Mouse (Mus musculus) MEL (cell line): Measurements from ENCODE around the gene Cep131. TPM values are rescaled to one million over a fixed set of nuclear protein-coding genes. Genes with fewer than 3 reads are reported as not detected.

Source experiments
- DNase-seq: peaks from one replicate; pipeline ENCODE4 v3.0.0; 2011; ENCODE audit warnings: low read depth, low spot score
- H3K27ac ChIP-seq: 2 replicates; pipeline ENCODE4 v1.5.1; 2012; ENCODE audit warnings: low read depth, mild to moderate bottlenecking, control low read depth, low read length, moderate library complexity; ENCODE audit not compliant: control insufficient read depth
- H3K27me3 ChIP-seq, 2 experiments: fragments of 150-350 bp in 1 of 2; sonication (generic) in 1 of 2; 2 replicates each; pipeline ENCODE4 v1.6.1; 2012; ENCODE audit warnings: low read length in 2 of 2, mild to moderate bottlenecking in 2 of 2, improper control_type of control experiment in 1 of 2, moderate library complexity in 1 of 2; ENCODE audit not compliant: insufficient read depth in 2 of 2, control insufficient read depth in 1 of 2
- H3K36me3 ChIP-seq, 2 experiments: 2 replicates each; pipeline ENCODE4 v1.6.1; 2012 to 2014; ENCODE audit warnings: low read length in 2 of 2, improper control_type of control experiment in 1 of 2, inconsistent platforms in 1 of 2, mild to moderate bottlenecking in 1 of 2; ENCODE audit not compliant: insufficient read depth in 2 of 2, control insufficient read depth in 1 of 2
- H3K4me1 ChIP-seq, 2 experiments: fragments of 150-350 bp in 1 of 2; sonication (generic) in 1 of 2; 2 replicates each; pipeline ENCODE4 v1.6.1; 2012; ENCODE audit warnings: low read length in 2 of 2, improper control_type of control experiment in 1 of 2, mild to moderate bottlenecking in 1 of 2; ENCODE audit not compliant: insufficient read depth in 2 of 2, control insufficient read depth in 1 of 2
- H3K4me3 ChIP-seq, 2 experiments: fragments of 150-350 bp in 1 of 2; sonication (generic) in 1 of 2; 2 replicates each; pipeline ENCODE4 v1.5.1; 2012; ENCODE audit warnings: low read depth in 2 of 2, low read length in 2 of 2, mild to moderate bottlenecking in 2 of 2, moderate library complexity in 2 of 2, control low read depth in 1 of 2, improper control_type of control experiment in 1 of 2; ENCODE audit not compliant: control insufficient read depth in 1 of 2, insufficient read depth in 1 of 2
- H3K79me2 ChIP-seq: 2 replicates; pipeline ENCODE4 v1.6.1; 2012; ENCODE audit warnings: mild to moderate bottlenecking, low read length, moderate library complexity; ENCODE audit not compliant: control insufficient read depth, poor library complexity, insufficient read depth
- H3K9ac ChIP-seq: 2 replicates; pipeline ENCODE4 v1.6.1; 2012; ENCODE audit warnings: low read depth, mild to moderate bottlenecking, control low read depth, low read length, moderate library complexity; ENCODE audit not compliant: control insufficient read depth, poor library complexity, severe bottlenecking
- H3K9me3 ChIP-seq: fragments of 150-350 bp; sonication (generic); replicated peaks from 2 replicates; pipeline ENCODE4 v1.6.1; 2012; ENCODE audit warnings: mild to moderate bottlenecking, low read length, improper control_type of control experiment, moderate library complexity; ENCODE audit not compliant: insufficient read depth
- BHLHE40 ChIP-seq: IDR thresholded peaks from 2 replicates; pipeline ENCODE4 v1.6.1; 2012; ENCODE audit warnings: low read depth, mild to moderate bottlenecking, inconsistent platforms, low read length, improper control_type of control experiment, borderline replicate concordance
- CHD2 ChIP-seq: IDR thresholded peaks from 2 replicates; pipeline ENCODE4 v1.6.1; 2011; ENCODE audit warnings: low read length, improper control_type of control experiment
- CTCF ChIP-seq, 3 experiments: IDR thresholded peaks in 2 of 3; conservative IDR thresholded peaks in 1 of 3; 2 replicates each; pipeline ENCODE4 v1.5.1; 2011 to 2012; ENCODE audit warnings: low read length in 3 of 3, low read depth in 2 of 3, mild to moderate bottlenecking in 2 of 3, improper control_type of control experiment in 1 of 3, inconsistent platforms in 1 of 3, mixed read lengths in 1 of 3, moderate library complexity in 1 of 3; ENCODE audit not compliant: control insufficient read depth in 1 of 3, insufficient read depth in 1 of 3, poor library complexity in 1 of 3, severe bottlenecking in 1 of 3
- GABPA ChIP-seq: IDR thresholded peaks from 2 replicates; pipeline ENCODE4 v1.6.1; 2012; ENCODE audit warnings: low read depth, mild to moderate bottlenecking, inconsistent platforms, low read length, improper control_type of control experiment, moderate library complexity
- GATA1 ChIP-seq: IDR thresholded peaks from 2 replicates; pipeline ENCODE4 v1.6.1; 2011; ENCODE audit warnings: low read depth, low read length, improper control_type of control experiment
- HCFC1 ChIP-seq: IDR thresholded peaks from 2 replicates; pipeline ENCODE4 v1.6.1; 2012; ENCODE audit warnings: low read depth, mild to moderate bottlenecking, inconsistent platforms, low read length, improper control_type of control experiment, moderate library complexity
- JUND ChIP-seq: IDR thresholded peaks from 2 replicates; pipeline ENCODE4 v1.6.1; 2011; ENCODE audit warnings: low read depth, mild to moderate bottlenecking, improper control_type of control experiment, low read length
- KAT2A ChIP-seq: conservative IDR thresholded peaks from 2 replicates; pipeline ENCODE4 v1.6.1; 2012; ENCODE audit warnings: low read depth, low read length, improper control_type of control experiment, inconsistent platforms
- MAFK ChIP-seq: IDR thresholded peaks from 2 replicates; pipeline ENCODE4 v1.6.1; 2011; ENCODE audit warnings: low read depth, mild to moderate bottlenecking, low read length, improper control_type of control experiment, borderline replicate concordance
- MAX ChIP-seq: IDR thresholded peaks from 2 replicates; pipeline ENCODE4 v1.6.1; 2011; ENCODE audit warnings: low read length, improper control_type of control experiment
- MAZ ChIP-seq: IDR thresholded peaks from 2 replicates; pipeline ENCODE4 v1.6.1; 2012; ENCODE audit warnings: low read depth, mild to moderate bottlenecking, inconsistent platforms, low read length, improper control_type of control experiment
- MYC ChIP-seq: IDR thresholded peaks from 2 replicates; pipeline ENCODE4 v1.6.1; 2011; ENCODE audit warnings: low read depth, mild to moderate bottlenecking, low read length, improper control_type of control experiment, moderate library complexity
- NELFE ChIP-seq: IDR thresholded peaks from 2 replicates; pipeline ENCODE4 v1.6.1; 2011; ENCODE audit warnings: low read depth, low read length, improper control_type of control experiment
- POLR2AphosphoS5 ChIP-seq: IDR thresholded peaks from 2 replicates; pipeline ENCODE4 v1.6.1; 2012; ENCODE audit warnings: low read depth, borderline replicate concordance, mild to moderate bottlenecking, inconsistent platforms, low read length, moderate library complexity, mixed read lengths
- RAD21 ChIP-seq: IDR thresholded peaks from 2 replicates; pipeline ENCODE4 v1.6.1; 2011; ENCODE audit warnings: mild to moderate bottlenecking, low read depth, low read length, improper control_type of control experiment
- SMC3 ChIP-seq: IDR thresholded peaks from 2 replicates; pipeline ENCODE4 v1.6.1; 2011; ENCODE audit warnings: low read depth, low read length, improper control_type of control experiment
- TAL1 ChIP-seq: IDR thresholded peaks from 2 replicates; pipeline ENCODE4 v1.6.1; 2012; ENCODE audit warnings: mild to moderate bottlenecking, inconsistent platforms, low read length, moderate library complexity, mixed read lengths
- TBP ChIP-seq: IDR thresholded peaks from 2 replicates; pipeline ENCODE4 v1.8.0; 2011; ENCODE audit warnings: low read depth, low read length, improper control_type of control experiment
- TCF12 ChIP-seq: IDR thresholded peaks from 2 replicates; pipeline ENCODE4 v1.6.1; 2014; ENCODE audit warnings: low read depth, mild to moderate bottlenecking, inconsistent platforms, low read length, improper control_type of control experiment, moderate library complexity
- USF1 ChIP-seq: IDR thresholded peaks from 2 replicates; pipeline ENCODE4 v1.6.1; 2014; ENCODE audit warnings: low read depth, mild to moderate bottlenecking, inconsistent platforms, low read length, improper control_type of control experiment, moderate library complexity
- polyA plus RNA-seq, 2 experiments: library from polyadenylated mRNA; stranded (reverse) in 1 of 2; unstranded in 1 of 2; fragments of >175 nt in 1 of 2; fragments of >200 nt in 1 of 2; gene quantifications; 2 replicates each; pipeline versions ENCODE4 v1.2.1 to v1.2.4; 2012; ENCODE audit warnings: low replicate concordance in 2 of 2, low read depth in 1 of 2; ENCODE audit not compliant: insufficient read length in 2 of 2, insufficient read depth in 1 of 2, missing spikeins in 1 of 2
- total RNA-seq: library from RNA; depleted of rRNA; stranded (reverse); fragments of 300-350 nt; gene quantifications from 2 replicates; pipeline ENCODE4 v1.2.3, GENCODE M21; 2012

The Cep131 gene
- total and polyA plus RNA-seq, 3 experiments, result 21.6 to 26.6 TPM; not detected in 1

DNA sequence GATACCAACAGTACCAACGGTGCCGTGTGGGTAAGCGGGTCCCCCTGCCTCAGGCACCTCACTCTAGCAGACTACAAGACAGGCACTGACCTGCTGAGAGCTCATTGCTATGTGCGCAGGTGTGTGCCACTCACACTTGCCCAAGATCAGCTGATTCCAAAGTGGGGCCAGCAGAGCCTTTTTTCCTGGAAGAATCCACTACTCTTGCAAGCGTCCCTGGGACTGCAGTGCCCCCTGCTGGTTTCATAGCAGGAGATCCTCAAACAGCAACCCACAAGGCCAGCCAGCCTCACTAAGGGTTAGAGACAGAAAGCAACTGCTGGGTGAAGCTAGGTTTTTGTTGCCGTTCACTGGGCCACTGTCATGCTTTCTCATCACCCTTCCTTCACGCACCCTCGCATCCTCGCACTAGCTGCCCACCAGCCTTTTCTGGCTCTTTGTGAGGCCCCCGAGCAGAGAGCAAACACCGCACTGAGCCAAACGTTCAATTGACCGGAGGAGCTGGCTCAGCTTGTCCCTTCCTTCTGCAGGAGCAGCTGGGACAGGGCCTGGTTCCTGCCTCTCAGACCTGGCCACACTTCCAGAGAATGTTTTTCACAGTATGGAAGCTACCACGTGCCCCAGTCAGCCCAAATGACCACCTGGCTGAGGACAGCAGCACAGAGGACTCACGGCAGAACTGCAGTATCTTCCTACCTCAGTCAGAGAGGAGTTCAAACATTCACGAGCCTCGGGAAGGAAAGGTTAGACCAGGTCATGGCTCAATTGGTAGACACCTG is 34.2 kb upstream of the Cep131 start:
- Histone ChIP-seq H3K79me2 (no peaks in the 10 kb centered on the region), H3K27ac (no peak overlapping the region), H3K4me3 (no peak overlapping the region), H3K4me1 (no peaks in the 10 kb centered on the region), H3K9me3 (no peaks in the 10 kb centered on the region), H3K9ac (no peak overlapping the region), H3K36me3 (peaks cover 0 to 12% of the 10 kb centered on the region in 2 experiments; a peak in 2 of 4 replicates), H3K27me3 (no peaks in the 10 kb centered on the region)
- DNase-seq, result peak; percentile 66
- no peak for TF ChIP-seq GATA1
- TF ChIP-seq RAD21, result peak; percentile 19
- TF ChIP-seq CTCF (IDR thresholded peaks at IDR 0.05 in 2 of 3, conservative IDR thresholded peaks at IDR 0.05 in 1 of 3; ENCODE audit: control insufficient read depth in 1 of 3, insufficient read depth in 1 of 3, low read depth in 2 of 3, low read length in 3 of 3, poor library complexity in 1 of 3, severe bottlenecking in 1 of 3), result peak; percentile 60 to 85 (median 67)
- TF ChIP-seq GABPA, result no peak
- TF ChIP-seq TCF12, result no peak
- TF ChIP-seq SMC3, result peak; percentile 31
- TF ChIP-seq JUND, result no peak
- TF ChIP-seq NELFE, result no peak
- no peak for TF ChIP-seq MAZ
- TF ChIP-seq KAT2A, result no peak

DNA sequence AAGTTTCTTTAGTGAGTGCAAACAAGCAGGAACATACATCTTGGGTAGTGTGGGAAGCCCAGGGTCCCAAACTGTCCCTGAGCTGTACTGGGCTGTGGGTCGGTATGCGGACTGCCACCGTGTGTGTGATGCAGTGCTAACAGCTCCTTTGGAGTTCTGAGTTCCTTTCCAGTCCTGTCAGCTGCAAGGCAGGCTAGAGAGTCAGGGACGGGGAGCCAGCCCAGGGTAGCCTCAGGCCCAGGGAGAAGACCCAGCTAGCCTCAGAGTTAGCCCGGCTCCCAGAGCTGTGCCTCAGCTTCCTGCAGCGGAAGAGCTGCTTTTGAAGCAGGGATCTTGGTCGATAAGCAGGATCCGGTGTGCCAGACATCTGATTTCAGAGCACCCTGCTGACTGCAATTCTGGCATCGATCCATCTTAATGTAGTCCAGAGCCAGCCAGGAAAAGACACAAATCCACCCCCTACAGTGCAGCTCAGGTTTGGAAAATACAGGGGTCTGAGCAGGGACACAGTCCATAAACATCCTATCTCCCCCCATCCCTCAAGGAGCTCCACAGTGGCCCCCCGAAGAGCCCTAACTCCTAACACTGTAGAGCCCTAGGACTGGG is 33.4 kb upstream of the Cep131 start:
- TF ChIP-seq MAX (no peak), HCFC1 (no peak), GABPA (no peak), USF1 (no peak), TBP (no peak), CHD2 (no peak), MAZ (no peak), BHLHE40 (no peak), SMC3 (no peak), POLR2AphosphoS5 (no peak), TAL1 (no peak), TCF12 (no peak), MAFK (no peak), MYC (no peak)
- H3K9me3 ChIP-seq, result no peaks in the 10 kb centered on the region
- H3K27me3 ChIP-seq, result no peaks in the 10 kb centered on the region
- H3K36me3 ChIP-seq, result peaks cover 0 to 11% of the 10 kb centered on the region in 2 experiments; a peak in 2 of 4 replicates
- H3K4me1 ChIP-seq, result no peaks in the 10 kb centered on the region
- H3K9ac ChIP-seq, result no peak overlapping the region
- H3K4me3 ChIP-seq, result no peak overlapping the region
- no peak for DNase-seq
- no peak overlapping the region for H3K27ac ChIP-seq
- no peaks in the 10 kb centered on the region for H3K79me2 ChIP-seq
